Mouse (Mus musculus): ENCODE measurements around the gene Fbxo31. TPM values are rescaled to one million over a fixed set of nuclear protein-coding genes. Genes with fewer than 3 reads are reported as not detected.
A peak's percentile ranks its signal among the peaks of the same experiment; 100 is the strongest.

The Fbxo31 gene
- total and polyA plus RNA-seq, 3 experiments = 16.0 to 35.3 TPM; not detected in 1

DNA sequence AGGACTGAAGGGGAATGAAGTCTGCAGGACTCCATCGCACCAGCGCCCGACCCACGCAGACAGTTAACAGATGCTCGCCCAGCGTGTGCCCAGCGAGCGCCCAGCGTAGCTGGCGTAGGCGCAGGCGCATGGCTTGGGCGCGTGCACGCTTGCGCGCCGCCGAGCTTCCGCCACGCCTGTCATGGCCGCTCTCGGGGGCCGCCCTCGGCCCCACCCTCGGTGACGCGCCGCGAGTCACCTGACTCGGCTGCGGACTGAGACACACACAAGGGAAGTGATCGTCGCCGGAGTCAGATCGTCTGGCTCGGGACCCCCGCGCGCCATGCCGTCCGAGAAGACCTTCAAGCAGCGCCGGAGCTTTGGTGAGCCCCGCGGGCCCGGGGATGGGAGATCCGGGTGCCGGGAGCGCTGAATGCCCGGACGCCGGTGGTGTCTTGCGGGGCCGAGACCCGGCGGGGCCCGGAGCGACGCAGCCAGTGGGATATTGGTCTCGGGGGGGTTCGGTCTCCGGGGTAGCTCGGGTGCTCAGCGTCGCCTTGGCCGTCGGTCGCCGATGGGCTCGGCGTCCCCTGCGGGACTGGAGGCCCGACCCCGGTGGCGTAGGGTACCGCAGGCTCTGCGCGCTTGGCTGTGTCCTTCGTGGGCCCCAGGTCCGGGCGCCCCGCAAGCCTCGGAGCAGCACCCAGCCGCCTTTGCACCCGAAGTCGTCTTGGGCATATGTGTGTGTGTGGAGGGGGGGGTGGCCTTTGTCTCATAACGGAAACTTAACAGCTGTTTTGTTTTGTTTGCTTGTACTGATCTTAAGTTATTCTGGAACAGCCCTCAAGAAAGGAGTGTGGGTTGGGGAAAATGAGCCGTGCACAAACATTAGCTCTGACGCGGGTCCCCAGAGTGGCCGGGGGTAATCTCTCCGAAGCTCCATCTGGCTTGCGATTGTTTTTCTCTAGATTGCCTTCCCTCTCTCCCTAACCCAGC lies 11.9 kb upstream of the Fbxo31 start, which contains the start of gene Map1lc3b:
Gene Map1lc3b (plus strand): TSS at position 159 of the 975 bp plus-strand sequence.
- H3K27ac ChIP-seq (ENCODE audit: control insufficient read depth, low read depth, low read length) = peak within 1 kb of the TSS; percentile 49
- DNase-seq (ENCODE audit: low read depth, low spot score) = peak; percentile 95
- H3K4me1 ChIP-seq (ENCODE audit: control insufficient read depth in 1 of 2, insufficient read depth in 2 of 2, low read length in 2 of 2) = peaks cover 10 to 29% of the 10 kb centered on the region in 2 experiments

DNA sequence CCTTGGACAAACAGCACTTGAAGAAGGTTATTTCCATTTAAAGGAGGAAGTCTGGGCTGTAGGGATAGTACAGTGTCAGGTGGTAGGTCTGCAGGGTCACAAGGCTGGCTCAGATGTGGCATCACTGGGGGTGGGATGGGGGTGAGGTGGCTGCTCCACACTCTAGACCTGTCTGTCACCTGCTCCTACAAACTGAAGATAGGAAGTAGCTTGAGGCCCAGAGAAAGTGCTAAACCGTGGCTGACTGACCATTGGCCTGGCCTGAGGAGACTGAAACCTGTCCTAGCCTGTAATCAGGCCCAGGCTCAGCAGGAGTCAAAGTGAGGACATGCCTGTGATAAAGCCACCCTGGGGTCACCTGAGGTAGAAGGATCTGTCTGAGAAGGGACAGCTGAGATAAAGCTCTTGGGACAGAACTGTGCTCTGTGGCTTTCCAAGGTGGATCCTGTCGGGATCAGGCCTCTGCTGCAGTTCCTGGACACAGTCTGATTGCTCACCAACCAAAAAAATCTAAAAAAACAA lies 10.7 kb upstream of the Fbxo31 start:
- peak; percentile 38 for DNase-seq (ENCODE audit: low read depth, low spot score)
- no peaks in the 10 kb centered on the region for H3K9me3 ChIP-seq (replicated peaks; ENCODE audit: insufficient read depth, low read length)
- H3K4me1 ChIP-seq (ENCODE audit: control insufficient read depth in 1 of 2, insufficient read depth in 2 of 2, low read length in 2 of 2) = peaks cover 10 to 32% of the 10 kb centered on the region in 2 experiments
- H3K27me3 ChIP-seq (ENCODE audit: control insufficient read depth in 1 of 2, insufficient read depth in 2 of 2, low read length in 2 of 2) = no peaks in the 10 kb centered on the region
- peaks cover 27% of the 10 kb centered on the region for H3K79me2 ChIP-seq (ENCODE audit: control insufficient read depth, insufficient read depth, low read length, poor library complexity)
- peak overlapping the region; percentile 60 for H3K9ac ChIP-seq (ENCODE audit: control insufficient read depth, low read depth, low read length, poor library complexity, severe bottlenecking)
- TF ChIP-seq HCFC1 (IDR thresholded peaks at IDR 0.05; ENCODE audit: low read depth, low read length) (no peak), TAL1 (IDR thresholded peaks at IDR 0.05; ENCODE audit: low read length) (peak; percentile 11; the same call in 1 of the 2 replicates), EP300 (IDR thresholded peaks at IDR 0.05; ENCODE audit: low read depth in 1 of 2, low read length in 2 of 2) (0 out of 4 replicates have a peak, but pooled peaks of 1 of the 2 experiments have one; percentile 27), ETS1 (IDR thresholded peaks at IDR 0.05; ENCODE audit: low read depth, low read length) (peak; percentile 29; the same call in 1 of the 2 replicates)
- peak overlapping the region in 1 of 2 experiments; percentile 50; a peak in 2 of 4 replicates for H3K4me3 ChIP-seq (ENCODE audit: control insufficient read depth in 1 of 2, insufficient read depth in 1 of 2, low read depth in 2 of 2, low read length in 2 of 2)
- H3K36me3 ChIP-seq (ENCODE audit: control insufficient read depth in 1 of 2, insufficient read depth in 2 of 2, low read length in 2 of 2) = peaks cover 0 to 25% of the 10 kb centered on the region in 2 experiments; a peak in 2 of 4 replicates
- peak overlapping the region; percentile 49 for H3K27ac ChIP-seq (ENCODE audit: control insufficient read depth, low read depth, low read length)

More for the DNA sequence above, 11.9 kb upstream of the Fbxo31 start, which contains the start of gene Map1lc3b:
- Histone ChIP-seq H3K27me3 (ENCODE audit: control insufficient read depth in 1 of 2, insufficient read depth in 2 of 2, low read length in 2 of 2) (no peaks in the 10 kb centered on the region), H3K4me3 (ENCODE audit: control insufficient read depth in 1 of 2, insufficient read depth in 1 of 2, low read depth in 2 of 2, low read length in 2 of 2) (peak within 1 kb of the TSS; percentile 82 to 92), H3K9me3 (replicated peaks; ENCODE audit: insufficient read depth, low read length) (no peaks in the 10 kb centered on the region), H3K9ac (ENCODE audit: control insufficient read depth, low read depth, low read length, poor library complexity, severe bottlenecking) (peak within 1 kb of the TSS; percentile 89), H3K79me2 (ENCODE audit: control insufficient read depth, insufficient read depth, low read length, poor library complexity) (peaks cover 27% of the 10 kb centered on the region), H3K36me3 (ENCODE audit: control insufficient read depth in 1 of 2, insufficient read depth in 2 of 2, low read length in 2 of 2) (peaks cover 2 to 21% of the 10 kb centered on the region in 2 experiments; a peak in 2 of 4 replicates)
- TF ChIP-seq ZNF384 (IDR thresholded peaks at IDR 0.05; ENCODE audit: low read depth, low read length) = no peak
- TF ChIP-seq BHLHE40 (IDR thresholded peaks at IDR 0.05; ENCODE audit: borderline replicate concordance, low read depth, low read length) = peak; percentile 80
- TF ChIP-seq RAD21 (IDR thresholded peaks at IDR 0.05; ENCODE audit: low read depth, low read length) = no peak
- peak; percentile 95 for TF ChIP-seq USF1 (IDR thresholded peaks at IDR 0.05; ENCODE audit: low read depth, low read length)
- TF ChIP-seq CHD1 (IDR thresholded peaks at IDR 0.05; ENCODE audit: low read depth, low read length) = no peak
- no peak for TF ChIP-seq CTCF (IDR thresholded peaks at IDR 0.05 in 2 of 3, conservative IDR thresholded peaks at IDR 0.05 in 1 of 3; ENCODE audit: control insufficient read depth in 1 of 3, insufficient read depth in 1 of 3, low read depth in 2 of 3, low read length in 3 of 3, poor library complexity in 1 of 3, severe bottlenecking in 1 of 3)
- TF ChIP-seq POLR2A (IDR thresholded peaks at IDR 0.05; ENCODE audit: control insufficient read depth in 1 of 2, insufficient read depth in 1 of 2, low read depth in 1 of 2, low read length in 2 of 2, poor library complexity in 1 of 2) = peak; percentile 90 to 91
- TF ChIP-seq ZC3H11A (IDR thresholded peaks at IDR 0.05; ENCODE audit: low read depth, low read length) = no peak
- no peak for TF ChIP-seq GABPA (IDR thresholded peaks at IDR 0.05; ENCODE audit: low read depth, low read length)
- TF ChIP-seq CHD2 (IDR thresholded peaks at IDR 0.05; ENCODE audit: low read length) = no peak; the same call in 1 of the 2 replicates
- no peak for TF ChIP-seq E2F4 (IDR thresholded peaks at IDR 0.05; ENCODE audit: borderline replicate concordance, low read depth, low read length)
- peak; percentile 83 for TF ChIP-seq TCF12 (IDR thresholded peaks at IDR 0.05; ENCODE audit: low read depth, low read length)
- no peak for TF ChIP-seq ZKSCAN1 (IDR thresholded peaks at IDR 0.05; ENCODE audit: low read depth, low read length)
- no peak for TF ChIP-seq JUND (IDR thresholded peaks at IDR 0.05; ENCODE audit: low read depth, low read length)
- TF ChIP-seq SIN3A (IDR thresholded peaks at IDR 0.05; ENCODE audit: low read length) = peak; percentile 98
- peak in 1 of 2 experiments; percentile 52; a peak in 2 of 4 replicates for TF ChIP-seq EP300 (IDR thresholded peaks at IDR 0.05; ENCODE audit: low read depth in 1 of 2, low read length in 2 of 2)
- no peak for TF ChIP-seq MAFK (IDR thresholded peaks at IDR 0.05; ENCODE audit: borderline replicate concordance, low read depth, low read length)
- TF ChIP-seq TBP (IDR thresholded peaks at IDR 0.05; ENCODE audit: low read depth, low read length) = peak; percentile 84
- peak; percentile 87 for TF ChIP-seq NRF1 (IDR thresholded peaks at IDR 0.05; ENCODE audit: insufficient read depth, low read depth, low read length, poor library complexity, severe bottlenecking)
- TF ChIP-seq GATA1 (IDR thresholded peaks at IDR 0.05; ENCODE audit: low read depth, low read length) = no peak
- peak; percentile 90 for TF ChIP-seq MAZ (IDR thresholded peaks at IDR 0.05; ENCODE audit: low read depth, low read length)
- TF ChIP-seq RCOR1 (IDR thresholded peaks at IDR 0.05; ENCODE audit: low read depth, low read length) = peak; percentile 76
- TF ChIP-seq MYB (IDR thresholded peaks at IDR 0.05; ENCODE audit: low read depth, low read length) = no peak
- TF ChIP-seq HCFC1 (IDR thresholded peaks at IDR 0.05; ENCODE audit: low read depth, low read length) = peak; percentile 95
- TF ChIP-seq MEF2A (IDR thresholded peaks at IDR 0.05; ENCODE audit: extremely low read depth, insufficient replicate concordance, low read depth, low read length, poor library complexity, severe bottlenecking) = 0 out of 2 replicates have a peak, but pooled peaks have one; percentile 23
- peak; percentile 82 for TF ChIP-seq NELFE (IDR thresholded peaks at IDR 0.05; ENCODE audit: low read depth, low read length)
- TF ChIP-seq MAX (IDR thresholded peaks at IDR 0.05; ENCODE audit: low read length) = peak; percentile 87
- peak; percentile 91 for TF ChIP-seq MXI1 (IDR thresholded peaks at IDR 0.05; ENCODE audit: low read depth, low read length)
- peak; percentile 78 for TF ChIP-seq POLR2AphosphoS2 (IDR thresholded peaks at IDR 0.05; ENCODE audit: low read length)
- peak; percentile 77 for TF ChIP-seq MYC (IDR thresholded peaks at IDR 0.05; ENCODE audit: low read depth, low read length)
- TF ChIP-seq KAT2A (conservative IDR thresholded peaks at IDR 0.05; ENCODE audit: low read depth, low read length) = peak; percentile 82; the same call in 1 of the 2 replicates
- 0 out of 2 replicates have a peak, but pooled peaks have one; percentile 48 for TF ChIP-seq ETS1 (IDR thresholded peaks at IDR 0.05; ENCODE audit: low read depth, low read length)
- peak in 1 of 2 experiments; percentile 70; a peak in 1 of 4 replicates for TF ChIP-seq USF2 (IDR thresholded peaks at IDR 0.05; ENCODE audit: borderline replicate concordance in 1 of 2, insufficient read depth in 1 of 2, low read depth in 1 of 2, low read length in 2 of 2)
- TF ChIP-seq ZMIZ1 (IDR thresholded peaks at IDR 0.05; ENCODE audit: low read depth, low read length) = peak; percentile 75; the same call in 1 of the 2 replicates
- TF ChIP-seq ELF1 (IDR thresholded peaks at IDR 0.05; ENCODE audit: low read depth, low read length) = peak; percentile 100

Data from MEL (cell line).